Mouse (Mus musculus): Measurements from ENCODE around the gene Sorcs2.

GRCm38 (mm10) chr5:36130393-36131011 is 267.4 kb downstream of the Sorcs2 start:
- TF ChIP-seq CTCF (IDR thresholded peaks at IDR 0.05; ENCODE audit: insufficient read depth, low read length), result no peak
- no peak for TF ChIP-seq POLR2A (IDR thresholded peaks at IDR 0.05; ENCODE audit: borderline replicate concordance, extremely low read depth, low read depth, low read length)

All from lung, adult 2 months (tissue).